Mouse (Mus musculus) C2C12 (cell line): ENCODE results near the gene Ciita. TPM values are rescaled to one million over a fixed set of nuclear protein-coding genes. Genes with fewer than 3 reads are reported as not detected.
A peak's percentile ranks its signal among the peaks of the same experiment; 100 is the strongest.

Experiments used
- H3K27me3 ChIP-seq: one replicate; pipeline ENCODE4 v1.6.1; 2011; ENCODE audit not compliant: control insufficient read depth, insufficient read depth, insufficient read length
- H3K36me3 ChIP-seq: one replicate; pipeline ENCODE4 v1.6.1; 2011; ENCODE audit not compliant: control insufficient read depth, insufficient read depth
- H3K4me3 ChIP-seq: one replicate; pipeline ENCODE4 v1.5.1; 2011; ENCODE audit warnings: mild to moderate bottlenecking, control low read depth; ENCODE audit not compliant: poor library complexity, insufficient read depth, severe bottlenecking
- H3K79me2 ChIP-seq: one replicate; pipeline ENCODE4 v1.6.1; 2011; ENCODE audit not compliant: control insufficient read depth, insufficient read depth
- H3K79me3 ChIP-seq: one replicate; pipeline ENCODE4 v1.6.1; 2011; ENCODE audit warnings: low read depth, control low read depth
- H3ac ChIP-seq: one replicate; pipeline ENCODE3; 2011; ENCODE audit warnings: low read depth; ENCODE audit not compliant: control insufficient read depth, insufficient read length
- CEBPB ChIP-seq: IDR thresholded peaks from one replicate; pipeline ENCODE4 v1.6.1; 2011; ENCODE audit warnings: low read depth, mild to moderate bottlenecking, control low read depth, moderate library complexity
- CTCF ChIP-seq: IDR thresholded peaks from one replicate; pipeline ENCODE4 v1.5.1; 2011; ENCODE audit not compliant: control insufficient read depth, insufficient read depth, insufficient read length
- FOSL1 ChIP-seq: IDR thresholded peaks from one replicate; pipeline ENCODE4 v1.8.0; 2011; ENCODE audit warnings: mild to moderate bottlenecking, low read length; ENCODE audit not compliant: poor library complexity, insufficient read depth, severe bottlenecking
- MAX ChIP-seq: IDR thresholded peaks from one replicate; pipeline ENCODE4 v1.6.1; 2011; ENCODE audit warnings: mild to moderate bottlenecking, control low read depth
- MYOD1 ChIP-seq: IDR thresholded peaks from one replicate; pipeline ENCODE4 v1.6.1; 2011; ENCODE audit warnings: low read depth; ENCODE audit not compliant: control insufficient read depth, insufficient read length
- MYOG ChIP-seq: IDR thresholded peaks from one replicate; pipeline ENCODE4 v1.6.1; 2011; ENCODE audit not compliant: control insufficient read depth, insufficient read length; ENCODE audit errors: extremely low read depth
- USF1 ChIP-seq: IDR thresholded peaks from one replicate; pipeline ENCODE4 v1.6.1; 2011; ENCODE audit warnings: low read depth, mild to moderate bottlenecking, control low read depth, moderate library complexity
- polyA plus RNA-seq: library from polyadenylated mRNA; unstranded; fragments of >200 nt; fragmentation: generic; extraction: Trizol; gene quantifications from one replicate; pipeline ENCODE4 v1.2.1, GENCODE M21; 2012; ENCODE audit warnings: missing spikeins

Gene Ciita
- polyA plus RNA-seq, 1 experiment = not detected

DNA sequence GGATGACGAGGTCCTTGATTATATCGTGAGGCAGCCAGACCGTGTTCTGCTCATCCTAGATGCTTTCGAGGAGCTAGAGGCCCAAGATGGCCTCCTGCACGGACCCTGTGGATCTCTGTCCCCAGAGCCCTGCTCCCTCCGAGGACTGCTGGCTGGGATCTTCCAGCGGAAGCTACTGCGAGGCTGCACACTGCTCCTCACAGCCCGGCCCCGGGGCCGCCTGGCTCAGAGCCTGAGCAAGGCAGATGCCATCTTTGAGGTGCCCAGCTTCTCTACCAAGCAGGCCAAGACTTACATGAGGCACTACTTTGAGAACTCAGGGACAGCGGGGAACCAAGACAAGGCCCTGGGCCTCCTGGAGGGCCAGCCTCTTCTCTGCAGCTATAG, 31.3 kb downstream of the Ciita start:
- peaks cover 43% of the 10 kb centered on the region for H3K27me3 ChIP-seq
- no peak overlapping the region for H3K4me3 ChIP-seq
- H3ac ChIP-seq = no peak overlapping the region
- H3K36me3 ChIP-seq = no peaks in the 10 kb centered on the region
- no peaks in the 10 kb centered on the region for H3K79me3 ChIP-seq
- no peaks in the 10 kb centered on the region for H3K79me2 ChIP-seq
- no peak for TF ChIP-seq MYOD1
- TF ChIP-seq USF1 = no peak
- TF ChIP-seq CEBPB = no peak
- no peak for TF ChIP-seq MAX
- no peak for TF ChIP-seq MYOG
- TF ChIP-seq CTCF = no peak
- TF ChIP-seq FOSL1 = no peak

DNA sequence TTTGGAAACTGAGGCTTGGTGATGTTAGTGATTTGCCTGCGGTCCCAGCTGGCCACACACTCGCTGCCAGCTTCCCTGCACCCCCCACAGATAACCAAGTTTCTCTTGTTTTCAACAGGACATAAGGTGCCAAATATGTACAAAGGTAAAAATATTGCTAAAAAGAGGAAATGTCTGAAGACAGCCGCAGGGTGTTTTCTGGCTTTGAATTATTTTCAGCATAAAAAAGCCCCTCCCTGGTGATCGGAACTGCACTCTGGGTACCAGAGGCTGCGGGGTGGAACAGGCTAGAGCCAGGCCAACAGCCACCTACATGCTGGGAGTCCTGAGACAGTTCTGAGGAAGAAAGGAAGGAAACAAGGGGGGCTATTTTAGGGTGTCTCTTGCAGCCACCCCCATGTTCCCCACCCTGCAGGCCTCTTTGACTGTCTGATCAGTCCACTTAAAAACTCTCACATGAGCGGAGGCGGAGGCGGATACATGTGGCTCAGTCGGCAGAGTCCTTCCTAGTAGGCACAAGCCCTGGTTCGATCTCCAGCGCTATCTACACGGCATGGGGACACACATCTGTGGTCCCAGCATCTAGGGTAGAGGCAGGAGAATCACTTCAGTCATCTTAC, 36.2 kb downstream of the Ciita start:
- no peak for TF ChIP-seq MYOG
- no peak for TF ChIP-seq USF1
- no peak for TF ChIP-seq CEBPB
- TF ChIP-seq FOSL1 = no peak
- no peak for TF ChIP-seq MAX
- TF ChIP-seq MYOD1 = no peak
- TF ChIP-seq CTCF = no peak

DNA sequence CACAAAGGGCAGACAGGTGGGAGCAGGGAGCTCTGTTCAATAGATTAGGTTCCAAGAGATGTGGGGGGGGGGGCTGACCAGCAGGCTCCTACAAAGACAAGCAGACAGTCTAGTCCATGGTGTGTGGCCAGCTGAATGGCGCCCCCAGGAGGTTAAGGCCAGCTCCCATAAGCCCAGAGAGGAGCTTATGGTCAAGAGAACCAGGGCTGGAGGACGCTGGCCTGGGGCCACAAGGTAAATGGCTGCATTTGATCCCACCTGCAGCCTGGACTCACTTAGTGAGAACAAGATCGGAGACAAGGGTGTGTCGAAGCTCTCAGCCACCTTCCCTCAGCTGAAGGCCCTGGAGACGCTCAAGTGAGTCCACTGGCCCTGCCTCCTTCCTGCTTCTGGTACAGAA, 38.2 kb downstream of the Ciita start:
- no peaks in the 10 kb centered on the region for H3K79me2 ChIP-seq
- peaks cover 8% of the 10 kb centered on the region for H3K27me3 ChIP-seq
- TF ChIP-seq CEBPB (no peak), CTCF (no peak), MYOD1 (no peak), MYOG (no peak), MAX (no peak), USF1 (no peak), FOSL1 (no peak)
- no peak overlapping the region for H3K4me3 ChIP-seq
- no peak overlapping the region for H3ac ChIP-seq
- H3K79me3 ChIP-seq = no peaks in the 10 kb centered on the region
- no peaks in the 10 kb centered on the region for H3K36me3 ChIP-seq

More for the DNA sequence above, 36.2 kb downstream of the Ciita start:
- Histone ChIP-seq H3K27me3 (peaks cover 27% of the 10 kb centered on the region), H3K4me3 (no peak overlapping the region), H3ac (no peak overlapping the region), H3K79me3 (no peaks in the 10 kb centered on the region), H3K36me3 (no peaks in the 10 kb centered on the region), H3K79me2 (no peaks in the 10 kb centered on the region)

DNA sequence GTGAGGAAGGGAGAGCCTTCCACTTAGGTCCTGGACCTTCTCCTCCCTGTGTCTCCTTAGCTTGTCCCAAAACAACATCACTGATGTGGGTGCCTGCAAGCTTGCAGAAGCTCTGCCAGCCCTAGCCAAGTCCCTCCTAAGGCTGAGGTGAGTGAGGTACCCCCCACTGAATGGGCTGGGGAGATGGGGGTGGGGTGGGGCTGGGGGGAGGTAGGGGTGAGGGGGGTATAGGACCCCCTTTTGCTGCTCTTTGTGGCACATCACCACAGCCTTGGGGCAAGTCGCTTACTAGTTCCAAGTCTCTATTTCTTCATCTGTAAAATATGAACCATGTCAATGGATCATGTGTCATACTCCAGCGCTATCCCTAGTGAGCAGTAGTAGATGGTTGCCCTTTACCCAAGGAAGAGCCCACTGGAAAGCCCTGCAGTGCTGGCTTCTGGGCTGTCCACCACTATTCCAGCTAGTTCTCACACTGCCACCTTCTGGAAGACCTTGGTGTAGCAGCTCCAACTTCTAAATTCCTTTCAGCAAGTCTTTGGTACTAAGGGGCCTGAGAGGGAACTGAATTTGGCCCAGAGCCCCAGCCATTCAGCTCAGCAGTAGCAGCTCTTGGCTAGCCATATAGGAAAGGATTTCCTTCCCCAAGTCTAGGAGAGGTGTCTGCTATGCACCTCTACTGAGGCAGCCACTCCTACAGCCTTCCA, 41.2 kb downstream of the Ciita start:
- Histone ChIP-seq H3ac (no peak overlapping the region), H3K79me3 (no peaks in the 10 kb centered on the region), H3K27me3 (no peaks in the 10 kb centered on the region), H3K79me2 (no peaks in the 10 kb centered on the region), H3K36me3 (no peaks in the 10 kb centered on the region), H3K4me3 (no peak overlapping the region)
- TF ChIP-seq USF1 (no peak), CTCF (peak; percentile 44)

DNA sequence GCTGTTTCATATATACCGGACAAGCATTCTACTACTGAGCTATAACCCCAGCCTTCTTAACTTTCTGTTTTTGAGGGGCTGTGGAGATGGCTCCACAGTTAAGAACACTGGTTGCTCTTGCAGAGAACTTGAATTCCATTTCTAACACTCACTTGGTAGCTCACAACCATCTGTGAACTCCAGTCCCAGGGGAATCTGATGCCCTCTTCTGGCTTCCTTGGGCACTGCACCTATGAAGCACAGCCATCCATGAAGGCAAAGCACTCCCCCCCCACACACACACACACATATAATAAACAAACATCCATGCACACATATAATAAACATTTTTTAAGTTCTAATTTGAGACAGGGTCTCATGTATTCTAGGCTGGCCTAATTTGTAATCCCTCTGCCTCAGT, 43.0 kb downstream of the Ciita start:
- H3K79me2 ChIP-seq = no peaks in the 10 kb centered on the region

More for the DNA sequence above, 43.0 kb downstream of the Ciita start:
- Histone ChIP-seq H3K36me3 (no peaks in the 10 kb centered on the region), H3K79me3 (no peaks in the 10 kb centered on the region), H3ac (no peak overlapping the region), H3K4me3 (no peak overlapping the region), H3K27me3 (no peaks in the 10 kb centered on the region)
- TF ChIP-seq MYOG (no peak), MYOD1 (no peak), FOSL1 (no peak), CTCF (peak; percentile 41)
